Mouse (Mus musculus) liver, postnatal 0 days (tissue): ENCODE results near the gene Fam160a1. TPM values are rescaled to one million over a fixed set of nuclear protein-coding genes. Genes with fewer than 3 reads are reported as not detected.

ENCODE experiments used
- ATAC-seq: fragments of 200-750 bp; cut with Nextera tagmentation; 2 replicates; pipeline ENCODE4 v1.8.0; 2017; ENCODE audit warnings: mild to moderate bottlenecking, moderate library complexity
- DNase-seq: peaks from one replicate; pipeline ENCODE4 v3.0.0-alpha.2; 2016
- H3K27ac ChIP-seq: fragments of 300-500 bp; sonication (generic); 2 replicates; pipeline ENCODE4 v1.5.1; 2014; ENCODE audit warnings: antibody characterized with exemption, moderate library complexity, mild to moderate bottlenecking, low read depth
- H3K27me3 ChIP-seq: fragments of 300-500 bp; sonication (generic); 2 replicates; pipeline ENCODE4 v1.6.1; 2014; ENCODE audit warnings: low read length, control low read depth, mixed read lengths; ENCODE audit not compliant: insufficient read depth
- H3K36me3 ChIP-seq: fragments of 300-500 bp; sonication (generic); replicated peaks from 2 replicates; pipeline ENCODE4 v1.6.1; 2014; ENCODE audit warnings: mild to moderate bottlenecking, control low read depth, low read length, moderate library complexity, mixed read lengths; ENCODE audit not compliant: insufficient read depth
- H3K4me1 ChIP-seq: fragments of 300-500 bp; sonication (generic); 2 replicates; pipeline ENCODE4 v1.6.1; 2014; ENCODE audit warnings: antibody characterized with exemption, mild to moderate bottlenecking, control low read depth; ENCODE audit not compliant: insufficient read depth
- H3K4me2 ChIP-seq: fragments of 300-500 bp; sonication (generic); 2 replicates; pipeline ENCODE4 v1.6.1; 2014; ENCODE audit warnings: low read depth, mild to moderate bottlenecking, low read length, moderate library complexity, mixed read lengths
- H3K4me3 ChIP-seq: fragments of 300-500 bp; sonication (generic); 2 replicates; pipeline ENCODE4 v1.5.1; 2014; ENCODE audit warnings: low read depth, low read length
- H3K9ac ChIP-seq: fragments of 300-500 bp; sonication (generic); replicated peaks from 2 replicates; pipeline ENCODE4 v1.6.1; 2014; ENCODE audit warnings: mild to moderate bottlenecking, moderate library complexity
- H3K9me3 ChIP-seq: fragments of 300-500 bp; sonication (generic); 2 replicates; pipeline ENCODE4 v1.6.1; 2016; ENCODE audit warnings: mild to moderate bottlenecking, control low read depth, low read length, mixed read lengths
- CTCF ChIP-seq: sonication (generic); IDR thresholded peaks from 2 replicates; pipeline ENCODE4 v1.5.1; 2016; ENCODE audit warnings: antibody characterized with exemption, low read depth
- EP300 ChIP-seq: IDR thresholded peaks from 2 replicates; pipeline ENCODE4 v1.6.1; 2016; ENCODE audit warnings: antibody characterized with exemption, low read depth, mild to moderate bottlenecking
- WGBS: fragments of 180-500 bp; shearing (Covaris S2); extraction: QIAGEN DNeasy Blood & Tissue Kit; methylation state at CpG from one replicate; pipeline ENCODE4 v1.1.7; 2014; ENCODE audit not compliant: insufficient replicate concordance; 5-methylcytosine and 5-hydroxymethylcytosine counted together
- polyA plus RNA-seq: library from polyadenylated mRNA; unstranded; fragments of >200 nt; fragmentation: Nextera tagmentation; extraction: Ambion mirVana; gene quantifications from 2 replicates; pipeline ENCODE4 v1.2.1, GENCODE M21; 2015

Fam160a1 gene
- polyA plus RNA-seq, 1 experiment from 2014 or later, result 0.31 TPM

- H3K9ac ChIP-seq, result no peak overlapping the region
- no peak overlapping the region for H3K4me3 ChIP-seq
- no peak overlapping the region for H3K27ac ChIP-seq
- H3K9me3 ChIP-seq, result no peaks in the 10 kb centered on the region
- TF ChIP-seq CTCF (no peak), EP300 (no peak)
- H3K36me3 ChIP-seq, result no peaks in the 10 kb centered on the region
- H3K27me3 ChIP-seq, result no peaks in the 10 kb centered on the region
- H3K4me2 ChIP-seq, result no peak overlapping the region
- no peak for ATAC-seq
- 74% methylated on average over 2 of the region's 2 CpGs for WGBS
- no peaks in the 10 kb centered on the region for H3K4me1 ChIP-seq
- DNase-seq, result no peak
Observed at GRCm38 (mm10) chr3:85780332-85780731, 36.8 kb downstream of the Fam160a1 start.

- WGBS, result 66% methylated on average over 2 of the region's 2 CpGs
- Histone ChIP-seq H3K4me2 (no peak overlapping the region), H3K9ac (no peak overlapping the region), H3K4me1 (no peaks in the 10 kb centered on the region), H3K36me3 (no peaks in the 10 kb centered on the region), H3K4me3 (no peak overlapping the region), H3K9me3 (no peaks in the 10 kb centered on the region), H3K27ac (no peak overlapping the region), H3K27me3 (no peaks in the 10 kb centered on the region)
- DNase-seq (no peak), ATAC-seq (no peak)
- TF ChIP-seq EP300 (no peak), CTCF (no peak)
Observed at GRCm38 (mm10) chr3:85777841-85778240, 39.2 kb downstream of the Fam160a1 start.

GRCm38 (mm10) chr3:85777356-85777755, 39.7 kb downstream of the Fam160a1 start:
- 85% methylated on average over 4 of the region's 4 CpGs for whole genome bisulfite sequencing
- Histone ChIP-seq H3K4me1 (no peaks in the 10 kb centered on the region), H3K9me3 (no peaks in the 10 kb centered on the region), H3K36me3 (no peaks in the 10 kb centered on the region), H3K27me3 (no peaks in the 10 kb centered on the region), H3K4me2 (no peak overlapping the region), H3K9ac (no peak overlapping the region), H3K4me3 (no peak overlapping the region), H3K27ac (no peak overlapping the region)
- no peak for TF ChIP-seq CTCF
- no peak for TF ChIP-seq EP300
- DNase-seq, result no peak
- no peak for ATAC-seq

- H3K27me3 ChIP-seq, result no peaks in the 10 kb centered on the region
- H3K4me2 ChIP-seq, result no peak overlapping the region
- 80% methylated on average over 10 of the region's 10 CpGs for WGBS
- TF ChIP-seq EP300, result no peak
- no peak for TF ChIP-seq CTCF
- H3K4me3 ChIP-seq, result no peak overlapping the region
- H3K9ac ChIP-seq, result no peak overlapping the region
- ATAC-seq (no peak), DNase-seq (no peak)
- H3K27ac ChIP-seq, result no peak overlapping the region
- H3K9me3 ChIP-seq, result no peaks in the 10 kb centered on the region
- H3K4me1 ChIP-seq, result no peaks in the 10 kb centered on the region
- H3K36me3 ChIP-seq, result no peaks in the 10 kb centered on the region
Observed at GRCm38 (mm10) chr3:85776707-85777106, 40.4 kb downstream of the Fam160a1 start.

GRCm38 (mm10) chr3:85776126-85776525, 41.0 kb downstream of the Fam160a1 start:
- ATAC-seq (no peak), DNase-seq (no peak)
- Histone ChIP-seq H3K27me3 (no peaks in the 10 kb centered on the region), H3K4me3 (no peak overlapping the region), H3K4me2 (no peak overlapping the region), H3K9ac (no peak overlapping the region), H3K27ac (no peak overlapping the region), H3K9me3 (no peaks in the 10 kb centered on the region), H3K4me1 (no peaks in the 10 kb centered on the region), H3K36me3 (no peaks in the 10 kb centered on the region)
- WGBS, result 84% methylated on average over 6 of the region's 6 CpGs
- no peak for TF ChIP-seq EP300

- H3K9me3 ChIP-seq, result no peaks in the 10 kb centered on the region
- H3K9ac ChIP-seq, result no peak overlapping the region
- no peak for DNase-seq
- no peak for ATAC-seq
- no peak overlapping the region for H3K4me2 ChIP-seq
- H3K36me3 ChIP-seq, result no peaks in the 10 kb centered on the region
- H3K4me1 ChIP-seq, result no peaks in the 10 kb centered on the region
- H3K27me3 ChIP-seq, result no peaks in the 10 kb centered on the region
- WGBS, result 53% methylated on average over 4 of the region's 4 CpGs
- H3K4me3 ChIP-seq, result no peak overlapping the region
- no peak overlapping the region for H3K27ac ChIP-seq
- TF ChIP-seq EP300, result no peak
- no peak for TF ChIP-seq CTCF
Observed at GRCm38 (mm10) chr3:85773886-85774285, 43.2 kb downstream of the Fam160a1 start.

- no peak overlapping the region for H3K27ac ChIP-seq
- no peak for ATAC-seq
Observed at GRCm38 (mm10) chr3:85773425-85773824, 43.7 kb downstream of the Fam160a1 start.

More at GRCm38 (mm10) chr3:85773425-85773824, 43.7 kb downstream of the Fam160a1 start:
- Histone ChIP-seq H3K4me3 (no peak overlapping the region), H3K27me3 (no peaks in the 10 kb centered on the region), H3K9ac (no peak overlapping the region), H3K36me3 (no peaks in the 10 kb centered on the region), H3K4me2 (no peak overlapping the region), H3K4me1 (no peaks in the 10 kb centered on the region), H3K9me3 (no peaks in the 10 kb centered on the region)
- TF ChIP-seq CTCF (peak; percentile 42; the same call in 1 of the 2 replicates), EP300 (no peak)
- no peak for DNase-seq
- 35% methylated on average over 3 of the region's 3 CpGs for WGBS
